Mouse (Mus musculus) lung, postnatal 0 days (tissue): ENCODE data around the gene Grk6. TPM values are rescaled to one million over a fixed set of nuclear protein-coding genes. Genes with fewer than 3 reads are reported as not detected.
A peak's percentile ranks its signal among the peaks of the same experiment; 100 is the strongest.

Experiments
- ATAC-seq: fragments of 200-750 bp; cut with Nextera tagmentation; 2 replicates; pipeline ENCODE4 v1.8.0; 2017; ENCODE audit warnings: moderate library complexity
- DNase-seq: peaks from one replicate; pipeline ENCODE4 v3.0.0-alpha.2; 2016; ENCODE audit warnings: low spot score
- H3K27ac ChIP-seq: fragments of 300-500 bp; sonication (generic); 2 replicates; pipeline ENCODE4 v1.5.1; 2014; ENCODE audit warnings: antibody characterized with exemption, mild to moderate bottlenecking, low read length, mixed read lengths
- H3K27me3 ChIP-seq: fragments of 300-500 bp; sonication (generic); replicated peaks from 2 replicates; pipeline ENCODE4 v1.6.1; 2014; ENCODE audit warnings: low read length, mixed read lengths; ENCODE audit not compliant: insufficient read depth
- H3K36me3 ChIP-seq: fragments of 300-500 bp; sonication (generic); 2 replicates; pipeline ENCODE4 v1.6.1; 2014; ENCODE audit warnings: low read length, mixed read lengths; ENCODE audit not compliant: insufficient read depth
- H3K4me1 ChIP-seq: fragments of 300-500 bp; sonication (generic); 2 replicates; pipeline ENCODE4 v1.6.1; 2014; ENCODE audit warnings: antibody characterized with exemption, low read depth, low read length, mixed read lengths; ENCODE audit not compliant: insufficient read depth
- H3K4me2 ChIP-seq: fragments of 300-500 bp; sonication (generic); replicated peaks from 2 replicates; pipeline ENCODE4 v1.6.1; 2014; ENCODE audit warnings: low read depth, mild to moderate bottlenecking, low read length, moderate library complexity, mixed read lengths
- H3K4me3 ChIP-seq: fragments of 300-500 bp; sonication (generic); 2 replicates; pipeline ENCODE4 v1.5.1; 2014; ENCODE audit warnings: low read depth, low read length
- H3K9ac ChIP-seq: fragments of 300-500 bp; sonication (generic); replicated peaks from 2 replicates; pipeline ENCODE4 v1.6.1; 2014; ENCODE audit warnings: low read depth, mild to moderate bottlenecking
- H3K9me3 ChIP-seq: fragments of 300-500 bp; sonication (generic); 2 replicates; pipeline ENCODE4 v1.6.1; 2016; ENCODE audit warnings: low read length, mixed read lengths
- CTCF ChIP-seq: IDR thresholded peaks from 2 replicates; pipeline ENCODE4 v1.5.1; 2016; ENCODE audit warnings: antibody characterized with exemption, mild to moderate bottlenecking
- EP300 ChIP-seq: IDR thresholded peaks from 2 replicates; pipeline ENCODE4 v1.6.1; 2016; ENCODE audit warnings: antibody characterized with exemption, mild to moderate bottlenecking, control low read depth
- WGBS: fragments of 180-500 bp; shearing (Covaris S2); extraction: QIAGEN DNeasy Blood & Tissue Kit; methylation state at CpG from one replicate; pipeline ENCODE4 v1.1.7; 2014; 5-methylcytosine and 5-hydroxymethylcytosine counted together
- polyA plus RNA-seq: library from polyadenylated mRNA; unstranded; fragments of >200 nt; fragmentation: Nextera tagmentation; extraction: Ambion mirVana; gene quantifications from 2 replicates; pipeline ENCODE4 v1.2.1, GENCODE M21; 2015

Gene Grk6
- polyA plus RNA-seq, 1 experiment from 2014 or later, result 20.4 TPM

- Histone ChIP-seq H3K27ac (no peak overlapping the region), H3K9ac (0 out of 2 replicates have a peak overlapping the region, but pooled peaks have one; percentile 74), H3K9me3 (no peaks in the 10 kb centered on the region), H3K4me1 (peaks cover 6% of the 10 kb centered on the region; the same call in 1 of the 2 replicates), H3K4me2 (peak overlapping the region; percentile 92), H3K4me3 (peak overlapping the region; percentile 69; the same call in 1 of the 2 replicates), H3K36me3 (no peaks in the 10 kb centered on the region), H3K27me3 (peaks cover 9% of the 10 kb centered on the region)
- DNase-seq (no peak), ATAC-seq (no peak)
- 48% methylated on average over 14 of the region's 14 CpGs for WGBS
- no peak for TF ChIP-seq EP300
These were observed 41.3 kb downstream of the Grk6 start for GRCm38 (mm10) chr13:55486029-55486794.

- H3K4me3 ChIP-seq, result peak overlapping the region; percentile 69
- H3K36me3 ChIP-seq, result no peaks in the 10 kb centered on the region
- under 1% methylated on average over 26 of the region's 29 CpGs for WGBS
- no peaks in the 10 kb centered on the region for H3K9me3 ChIP-seq
- peak overlapping the region; percentile 68 for H3K27ac ChIP-seq
- H3K4me1 ChIP-seq, result peaks cover 6% of the 10 kb centered on the region; the same call in 1 of the 2 replicates
- peak; percentile 29 for DNase-seq
- ATAC-seq, result peak; percentile 25
- peak overlapping the region; percentile 74 for H3K9ac ChIP-seq
- peak overlapping the region; percentile 92 for H3K4me2 ChIP-seq
- H3K27me3 ChIP-seq, result peaks cover 9% of the 10 kb centered on the region
- TF ChIP-seq CTCF (no peak), EP300 (no peak)
These were observed 42.2 kb downstream of the Grk6 start for GRCm38 (mm10) chr13:55486916-55487577.

- H3K9ac ChIP-seq, result peak within 1 kb of the TSS; percentile 74
- H3K27ac ChIP-seq, result peak within 1 kb of the TSS; percentile 68
- TF ChIP-seq CTCF, result 0 out of 2 replicates have a peak, but pooled peaks have one; percentile 5
- no peak for TF ChIP-seq EP300
- H3K4me1 ChIP-seq, result peaks cover 6% of the 10 kb centered on the region; the same call in 1 of the 2 replicates
- H3K9me3 ChIP-seq, result no peaks in the 10 kb centered on the region
- peak within 1 kb of the TSS; percentile 92 for H3K4me2 ChIP-seq
- peaks cover 13% of the 10 kb centered on the region for H3K27me3 ChIP-seq
- no peaks in the 10 kb centered on the region for H3K36me3 ChIP-seq
- peak within 1 kb of the TSS; percentile 69 for H3K4me3 ChIP-seq
- ATAC-seq (peak; percentile 82), DNase-seq (peak; percentile 63)
- WGBS, result under 1% methylated on average over 21 of the region's 83 CpGs
These were observed 43.0 kb downstream of the Grk6 start, which contains the start of gene Dbn1 for GRCm38 (mm10) chr13:55487578-55488498. Gene Dbn1 (minus strand): TSS chr13:55488111.

GRCm38 (mm10) chr13:55494257-55494656, 49.4 kb downstream of the Grk6 start:
- no peak for DNase-seq
- Histone ChIP-seq H3K9me3 (no peaks in the 10 kb centered on the region), H3K9ac (no peak overlapping the region), H3K4me3 (no peak overlapping the region), H3K4me1 (peaks cover 2% of the 10 kb centered on the region; the same call in 1 of the 2 replicates), H3K27ac (no peak overlapping the region), H3K36me3 (0 out of 2 replicates have a peak, but pooled peaks cover 8% of the 10 kb centered on the region), H3K4me2 (no peak overlapping the region), H3K27me3 (peaks cover 12% of the 10 kb centered on the region; the same call in 1 of the 2 replicates)
- TF ChIP-seq CTCF, result peak; percentile 31
- no peak for TF ChIP-seq EP300
- WGBS, result 12% methylated on average over 2 of the region's 2 CpGs
- 0 out of 2 replicates have a peak, but pooled peaks have one; percentile 21 for ATAC-seq

GRCm38 (mm10) chr13:55494883-55495621, 50.2 kb downstream of the Grk6 start:
- peak; percentile 67 for DNase-seq

More at GRCm38 (mm10) chr13:55494883-55495621, 50.2 kb downstream of the Grk6 start:
- Histone ChIP-seq H3K9ac (no peak overlapping the region), H3K4me2 (no peak overlapping the region), H3K27me3 (peaks cover 17% of the 10 kb centered on the region; the same call in 1 of the 2 replicates), H3K4me1 (peaks cover 2% of the 10 kb centered on the region; the same call in 1 of the 2 replicates), H3K27ac (no peak overlapping the region), H3K4me3 (no peak overlapping the region), H3K9me3 (no peaks in the 10 kb centered on the region), H3K36me3 (0 out of 2 replicates have a peak, but pooled peaks cover 8% of the 10 kb centered on the region)
- WGBS, result 16% methylated on average over 16 of the region's 18 CpGs
- ATAC-seq, result peak; percentile 65
- no peak for TF ChIP-seq CTCF
- TF ChIP-seq EP300, result no peak
